Mouse (Mus musculus) lung, postnatal 0 days (tissue): Measurements from ENCODE around the gene Actr6.

Source experiments
- CTCF ChIP-seq: IDR thresholded peaks from 2 replicates; pipeline ENCODE4 v1.5.1; 2016; ENCODE audit warnings: antibody characterized with exemption, mild to moderate bottlenecking
- EP300 ChIP-seq: IDR thresholded peaks from 2 replicates; pipeline ENCODE4 v1.6.1; 2016; ENCODE audit warnings: antibody characterized with exemption, mild to moderate bottlenecking, control low read depth

DNA sequence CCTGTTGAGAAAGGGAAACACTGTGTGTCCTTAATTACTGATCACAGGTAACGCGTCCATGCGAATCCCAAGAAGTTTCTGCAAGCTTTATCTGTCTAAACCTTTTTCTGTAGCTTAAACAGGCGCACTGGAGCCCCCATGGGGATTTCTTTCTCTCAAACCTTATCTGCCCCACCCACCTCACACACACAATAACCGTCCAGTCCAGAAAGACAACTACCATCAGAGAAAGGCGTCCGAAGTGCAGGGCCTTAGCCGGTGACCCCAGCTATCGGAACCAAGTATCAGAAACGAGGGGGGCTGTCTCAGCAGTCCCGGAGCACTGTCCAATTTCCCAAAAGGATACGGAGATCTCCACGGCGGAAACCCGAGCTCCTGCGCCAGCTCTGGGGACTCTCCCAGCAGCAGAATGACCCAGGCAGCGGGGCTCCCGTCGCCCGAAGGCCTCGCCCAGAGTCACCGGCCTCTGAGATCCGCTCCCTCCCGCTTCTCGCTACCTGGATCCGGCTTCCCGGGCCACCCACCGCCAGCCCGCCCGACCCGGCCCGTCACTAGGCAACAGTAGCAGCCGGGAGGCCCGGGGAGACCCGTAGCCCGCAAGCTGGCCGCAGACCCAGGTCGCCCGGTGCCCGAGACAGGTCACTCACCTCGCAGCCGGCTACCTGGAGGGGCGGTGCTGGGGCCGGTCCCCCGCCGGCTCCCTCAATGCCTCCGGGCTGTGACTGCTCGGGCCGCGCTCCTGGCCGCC lies 46.5 kb downstream of the Actr6 start:
- TF ChIP-seq CTCF = no peak
- no peak for TF ChIP-seq EP300
